Mouse (Mus musculus) megakaryocyte progenitor cell, adult 5-6 weeks (primary cell): Measurements from ENCODE around the gene Pigt. TPM values are rescaled to one million over a fixed set of nuclear protein-coding genes. Genes with fewer than 3 reads are reported as not detected.

ENCODE experiments used
- total RNA-seq, 2 experiments: library from RNA; stranded (forward) in 1 of 2; stranded (reverse) in 1 of 2; fragments of 157-497, 149-512 nt in 1 of 2; fragments of 200-1000 nt in 1 of 2; gene quantifications; 2 replicates each; pipeline versions ENCODE4 v1.2.3 to v1.2.4; 2015 to 2017

Pigt gene
- total RNA-seq, 2 experiments from 2014 or later, result 42.0 to 75.1 TPM

Other genes with a start within 250 kb of the Pigt start
- not detected in 2 replicates for gene Svs3b, start 240.9 kb upstream of the Pigt start, total RNA-seq (2015)
- gene Svs3b, start 240.9 kb upstream of the Pigt start, total RNA-seq (2017), result not detected in 2 replicates
- not detected in 2 replicates for gene Svs4, start 219.1 kb upstream of the Pigt start, total RNA-seq (2015)
- not detected in 2 replicates for gene Svs4, start 219.1 kb upstream of the Pigt start, total RNA-seq (2017)
- gene Svs3a, start 208.3 kb upstream of the Pigt start, total RNA-seq (2015), result not detected in 2 replicates
- gene Svs3a, start 208.3 kb upstream of the Pigt start, total RNA-seq (2017), result not detected in 2 replicates
- not detected in 2 replicates for gene Svs6, start 180.8 kb upstream of the Pigt start, total RNA-seq (2015)
- not detected in 2 replicates for gene Svs6, start 180.8 kb upstream of the Pigt start, total RNA-seq (2017)
- not detected in 2 replicates for gene Svs5, start 164.8 kb upstream of the Pigt start, total RNA-seq (2015)
- not detected in 2 replicates for gene Svs5, start 164.8 kb upstream of the Pigt start, total RNA-seq (2017)
- gene Slpi, start 108.4 kb upstream of the Pigt start, total RNA-seq (2015), result 244 and 316 TPM in 2 replicates
- gene Slpi, start 108.4 kb upstream of the Pigt start, total RNA-seq (2017), result 39.7 and 71.6 TPM in 2 replicates
- not detected in 2 replicates for gene Rbpjl, start 94.4 kb upstream of the Pigt start, total RNA-seq (2015)
- not detected in 2 replicates for gene Rbpjl, start 94.4 kb upstream of the Pigt start, total RNA-seq (2017)
- not detected in 2 replicates for gene Matn4, start 92.4 kb upstream of the Pigt start, total RNA-seq (2015)
- gene Matn4, start 92.4 kb upstream of the Pigt start, total RNA-seq (2017), result not detected in 2 replicates
- not detected in 2 replicates for gene Sdc4, start 53.6 kb upstream of the Pigt start, total RNA-seq (2015)
- gene Sdc4, start 53.6 kb upstream of the Pigt start, total RNA-seq (2017), result 0.41 TPM in 1 of 2 replicates, not detected in the other
- gene Sys1, start 40.6 kb upstream of the Pigt start, total RNA-seq (2015), result 39.1 and 39.5 TPM in 2 replicates
- gene Sys1, start 40.6 kb upstream of the Pigt start, total RNA-seq (2017), result 11.2 and 20.0 TPM in 2 replicates
- not detected in 2 replicates for gene Gm20458, start 36.6 kb upstream of the Pigt start, total RNA-seq (2015)
- not detected in 2 replicates for gene Gm20458, start 36.6 kb upstream of the Pigt start, total RNA-seq (2017)
- gene Trp53tg5, start 23.8 kb upstream of the Pigt start, total RNA-seq (2015), result not detected in 2 replicates
- gene Trp53tg5, start 23.8 kb upstream of the Pigt start, total RNA-seq (2017), result not detected in 2 replicates
- 1.1 and 2.7 TPM in 2 replicates for gene Dbndd2, start 11.4 kb upstream of the Pigt start, total RNA-seq (2015)
- gene Dbndd2, start 11.4 kb upstream of the Pigt start, total RNA-seq (2017), result 0.04 and 0.47 TPM in 2 replicates
- gene Wfdc2, start 64.9 kb downstream of the Pigt start, total RNA-seq (2015), result not detected in 2 replicates
- 1.8 TPM in 1 of 2 replicates, not detected in the other for gene Wfdc2, start 64.9 kb downstream of the Pigt start, total RNA-seq (2017)
- not detected in 2 replicates for gene Spint3, start 75.9 kb downstream of the Pigt start, total RNA-seq (2015)
- not detected in 2 replicates for gene Spint3, start 75.9 kb downstream of the Pigt start, total RNA-seq (2017)
- not detected in 2 replicates for gene Wfdc6a, start 87.9 kb downstream of the Pigt start, total RNA-seq (2015)
- gene Wfdc6a, start 87.9 kb downstream of the Pigt start, total RNA-seq (2017), result not detected in 2 replicates
- gene Eppin, start 96.1 kb downstream of the Pigt start, total RNA-seq (2015), result not detected in 2 replicates
- gene Eppin, start 96.1 kb downstream of the Pigt start, total RNA-seq (2017), result not detected in 2 replicates
- not detected in 2 replicates for gene Wfdc6b, start 116.0 kb downstream of the Pigt start, total RNA-seq (2015)
- gene Wfdc6b, start 116.0 kb downstream of the Pigt start, total RNA-seq (2017), result not detected in 2 replicates
- not detected in 2 replicates for gene Wfdc8, start 116.1 kb downstream of the Pigt start, total RNA-seq (2015)
- gene Wfdc8, start 116.1 kb downstream of the Pigt start, total RNA-seq (2017), result not detected in 2 replicates
- gene Wfdc16, start 141.3 kb downstream of the Pigt start, total RNA-seq (2015), result 0.56 TPM in 1 of 2 replicates, not detected in the other
- 0.08 TPM in 1 of 2 replicates, not detected in the other for gene Wfdc16, start 141.3 kb downstream of the Pigt start, total RNA-seq (2017)
- not detected in 2 replicates for gene Wfdc10, start 158.5 kb downstream of the Pigt start, total RNA-seq (2015)
- not detected in 2 replicates for gene Wfdc10, start 158.5 kb downstream of the Pigt start, total RNA-seq (2017)
- gene Wfdc9, start 159.1 kb downstream of the Pigt start, total RNA-seq (2015), result not detected in 2 replicates
- not detected in 2 replicates for gene Wfdc9, start 159.1 kb downstream of the Pigt start, total RNA-seq (2017)
- not detected in 2 replicates for gene Wfdc11, start 176.6 kb downstream of the Pigt start, total RNA-seq (2015)
- gene Wfdc11, start 176.6 kb downstream of the Pigt start, total RNA-seq (2017), result not detected in 2 replicates
- not detected in 2 replicates for gene Wfdc13, start 187.6 kb downstream of the Pigt start, total RNA-seq (2015)
- not detected in 2 replicates for gene Wfdc13, start 187.6 kb downstream of the Pigt start, total RNA-seq (2017)
- gene Spint4, start 201.0 kb downstream of the Pigt start, total RNA-seq (2015), result not detected in 2 replicates
- not detected in 2 replicates for gene Spint4, start 201.0 kb downstream of the Pigt start, total RNA-seq (2017)
- gene Spint5, start 217.8 kb downstream of the Pigt start, total RNA-seq (2015), result not detected in 2 replicates
- not detected in 2 replicates for gene Spint5, start 217.8 kb downstream of the Pigt start, total RNA-seq (2017)
- gene Wfdc3, start 248.4 kb downstream of the Pigt start, total RNA-seq (2015), result 0.20 and 0.29 TPM in 2 replicates
- 0.41 TPM in 1 of 2 replicates, not detected in the other for gene Wfdc3, start 248.4 kb downstream of the Pigt start, total RNA-seq (2017)
- gene Dnttip1, start 248.5 kb downstream of the Pigt start, total RNA-seq (2015), result 24.1 and 31.3 TPM in 2 replicates
- 32.0 and 38.4 TPM in 2 replicates for gene Dnttip1, start 248.5 kb downstream of the Pigt start, total RNA-seq (2017)